Mouse (Mus musculus): ENCODE data around the gene Glis1.

The Glis1 gene

DNA sequence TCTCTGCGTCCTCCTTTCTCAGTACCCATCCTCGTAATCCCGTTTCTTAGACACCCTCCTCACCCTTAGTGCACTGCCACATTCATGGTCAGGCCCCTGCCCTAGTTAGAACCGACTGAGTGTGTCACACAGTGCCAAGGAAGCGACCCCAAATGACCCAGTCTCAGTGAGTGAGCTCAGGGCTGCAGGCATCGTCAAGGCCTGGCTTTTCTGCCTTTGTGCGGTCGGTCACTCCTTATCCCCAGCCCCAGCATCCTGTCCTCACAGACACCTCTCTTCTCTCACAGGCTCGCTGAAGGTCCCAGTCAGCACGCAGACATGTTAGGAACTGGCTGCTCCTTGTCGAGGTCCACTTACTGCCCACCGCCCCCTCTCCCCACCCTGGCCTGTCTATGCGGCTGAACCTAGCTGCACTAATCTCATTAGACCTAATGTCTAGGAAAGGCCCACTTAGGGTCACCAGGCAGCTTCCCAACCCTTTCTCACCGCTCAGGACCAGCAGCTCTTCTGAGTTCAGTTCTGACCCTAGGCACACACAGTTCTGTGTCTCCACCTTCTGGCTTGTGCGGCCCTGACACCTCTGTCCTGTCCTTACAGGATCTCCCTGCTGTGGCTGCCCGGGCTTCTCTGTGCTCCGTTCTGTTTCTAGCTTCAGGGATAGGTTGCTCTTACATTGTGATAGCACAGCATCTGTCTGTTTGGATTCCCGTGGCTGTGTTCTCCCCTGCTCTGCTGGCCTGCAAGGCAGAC, 18.1 kb downstream of the Glis1 start:
- peak; percentile 75 for DNase-seq (ENCODE audit: low spot score)

DNA sequence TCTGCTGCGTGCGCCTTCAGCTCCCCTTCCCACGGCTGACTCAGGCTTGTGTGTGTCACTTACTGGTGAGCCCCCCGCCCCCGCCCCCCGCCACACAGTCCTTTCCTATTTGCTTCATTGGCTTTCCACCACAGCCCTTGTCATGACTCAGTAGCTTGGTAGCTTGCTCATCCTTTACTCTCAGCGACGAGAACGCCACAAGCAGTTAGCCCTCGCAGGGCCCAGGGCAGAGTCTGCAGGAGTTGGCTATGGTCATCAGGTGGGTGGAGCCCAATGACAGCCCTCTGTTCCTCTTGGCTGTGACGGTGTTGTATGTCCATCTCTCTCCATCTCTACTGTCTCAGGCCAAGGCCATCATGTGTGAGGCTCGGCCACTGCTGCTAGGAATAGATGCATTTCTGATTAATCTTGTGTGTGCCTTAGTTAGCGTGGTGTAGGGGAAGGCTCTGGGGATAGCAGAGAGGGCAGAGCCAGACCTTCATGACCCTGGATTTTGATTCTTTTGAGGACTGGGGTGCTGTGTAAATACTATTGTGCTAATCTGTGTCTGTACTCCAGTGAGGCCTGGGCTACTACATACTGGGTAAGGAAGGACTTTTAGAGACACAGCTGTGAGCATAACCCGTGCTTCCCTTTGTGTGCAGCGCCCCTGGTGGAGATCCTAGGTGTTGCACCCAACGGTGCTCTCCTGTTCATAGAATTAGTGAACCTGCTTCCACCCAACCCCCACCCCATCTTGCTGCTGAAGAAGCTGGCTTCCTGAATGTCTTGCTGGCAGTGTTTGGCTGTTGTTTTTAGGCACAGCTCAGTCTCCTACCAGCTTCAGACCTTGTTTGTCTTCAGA, 19.0 kb downstream of the Glis1 start:
- peak; percentile 92 for DNase-seq (ENCODE audit: low spot score)

DNA sequence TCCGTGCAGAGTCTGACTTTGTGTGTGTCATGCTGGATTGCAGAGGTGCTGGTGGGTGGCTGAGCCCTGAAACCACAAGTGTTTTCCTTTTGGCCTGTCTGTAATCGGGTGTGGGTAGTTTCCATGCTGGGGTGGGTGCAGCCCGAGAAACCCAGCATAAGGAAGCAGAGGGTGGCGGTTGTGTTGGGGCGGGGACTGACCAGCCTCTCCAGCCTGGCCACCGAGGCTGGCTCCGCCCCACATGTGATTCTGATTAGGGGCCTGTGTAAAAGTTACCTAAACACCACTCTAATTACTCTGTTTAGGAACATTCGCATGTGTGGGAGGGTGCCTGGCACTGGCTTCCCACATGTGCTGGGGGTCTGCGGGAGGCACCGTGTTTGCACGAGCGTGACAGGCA, 23.2 kb downstream of the Glis1 start:
- peak; percentile 58 for DNase-seq (ENCODE audit: low spot score)

DNA sequence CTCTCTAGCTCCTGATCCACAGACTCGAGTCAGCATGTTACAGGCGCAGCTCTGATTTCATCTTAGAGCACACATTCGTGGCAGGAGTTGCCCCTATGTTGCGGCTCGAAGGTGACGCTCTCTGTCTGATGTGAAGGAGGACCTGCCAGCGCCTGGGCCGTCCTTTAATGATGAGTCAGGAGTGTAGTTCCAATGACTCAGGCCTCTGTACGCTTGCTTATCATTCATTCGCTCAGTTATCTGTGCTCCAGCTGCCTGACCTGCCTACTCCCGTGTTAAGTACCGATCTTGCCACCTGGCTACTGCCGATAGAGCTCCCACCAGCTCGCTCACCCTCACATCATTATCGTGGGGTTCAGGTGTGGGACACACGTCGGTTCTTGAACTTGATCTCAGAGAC, 24.5 kb downstream of the Glis1 start:
- DNase-seq (ENCODE audit: low spot score) = no peak

DNA sequence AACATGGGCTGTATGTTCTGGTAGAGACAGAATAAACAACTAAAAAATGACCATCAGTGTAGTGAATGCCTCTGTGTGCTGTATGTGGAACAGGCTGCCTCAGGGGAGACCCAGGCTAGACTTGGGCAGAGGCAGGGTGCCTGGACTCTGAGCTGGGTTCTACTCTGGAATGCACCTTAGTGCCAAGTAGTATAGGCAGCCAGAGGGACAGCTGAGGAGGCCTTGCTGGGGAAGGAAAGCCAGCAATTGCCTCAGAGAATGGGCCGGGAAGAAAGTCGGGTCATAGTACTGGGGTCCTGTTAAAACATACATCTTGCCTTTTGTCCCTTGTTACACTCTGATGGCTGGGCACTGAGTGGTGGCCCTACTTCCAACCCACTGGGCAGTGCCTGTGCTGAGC, 25.1 kb downstream of the Glis1 start:
- DNase-seq (ENCODE audit: low spot score) = peak; percentile 51

DNA sequence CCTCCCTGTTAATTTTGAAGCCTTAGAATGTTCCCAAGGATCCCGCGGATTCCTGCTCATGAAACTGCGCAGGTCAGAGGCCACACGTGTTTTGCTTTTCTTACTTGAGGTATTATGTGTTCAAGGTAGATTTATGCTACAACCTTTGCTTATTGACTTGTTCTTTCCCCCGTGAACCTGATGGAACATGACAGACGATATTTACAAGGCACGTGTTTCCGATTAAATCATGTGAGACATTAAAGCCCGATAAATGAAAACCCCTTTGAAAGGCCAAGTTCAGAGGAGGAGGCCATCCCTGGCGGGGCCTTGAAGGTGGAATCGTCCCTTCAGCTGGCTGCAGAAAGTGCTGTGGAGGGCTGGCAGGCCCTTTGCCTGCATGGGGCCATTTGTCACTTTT, 26.1 kb downstream of the Glis1 start:
- DNase-seq (ENCODE audit: low spot score) = no peak

DNA sequence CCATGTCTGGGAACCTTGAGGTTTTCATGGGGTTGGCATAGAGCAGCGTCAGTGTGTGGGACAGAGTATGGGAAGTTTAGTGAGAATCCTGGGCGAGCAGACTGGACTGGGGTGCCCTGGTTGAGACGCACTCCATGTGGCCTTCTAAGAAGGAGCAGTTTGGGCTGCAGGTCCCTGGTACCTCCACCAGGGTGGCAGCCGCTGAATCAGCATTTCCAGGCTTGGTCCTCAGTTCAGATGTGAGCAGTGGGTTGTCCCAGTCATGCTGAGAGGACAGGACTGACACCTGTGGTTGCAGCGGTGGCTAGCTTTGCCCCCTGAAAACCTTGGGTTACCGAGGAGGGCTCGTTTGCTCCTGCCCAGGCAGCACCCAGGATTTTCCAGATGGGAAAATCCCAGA, 33.4 kb downstream of the Glis1 start:
- DNase-seq (ENCODE audit: low spot score) = no peak

DNA sequence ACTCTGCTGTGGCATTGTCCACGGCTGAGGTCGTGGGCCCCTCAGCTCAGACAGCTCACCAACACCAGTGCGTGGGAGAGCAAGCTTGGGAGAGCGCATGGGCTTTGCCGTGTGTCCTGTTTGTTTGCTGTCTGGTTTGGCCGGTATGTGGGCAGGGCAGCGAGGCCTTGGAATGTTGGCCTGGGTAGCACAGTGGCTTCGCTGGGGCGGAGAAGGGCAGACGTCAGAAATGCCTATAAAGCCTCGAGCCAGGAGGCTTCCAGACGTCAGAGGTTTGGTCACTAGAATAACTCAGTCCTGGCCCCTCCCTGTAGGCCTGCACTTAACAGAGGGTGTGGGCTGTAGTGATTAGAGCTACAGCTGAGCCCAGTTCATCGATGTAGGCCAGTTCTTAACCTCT, 33.9 kb downstream of the Glis1 start:
- DNase-seq (ENCODE audit: low spot score) = peak; percentile 55

DNA sequence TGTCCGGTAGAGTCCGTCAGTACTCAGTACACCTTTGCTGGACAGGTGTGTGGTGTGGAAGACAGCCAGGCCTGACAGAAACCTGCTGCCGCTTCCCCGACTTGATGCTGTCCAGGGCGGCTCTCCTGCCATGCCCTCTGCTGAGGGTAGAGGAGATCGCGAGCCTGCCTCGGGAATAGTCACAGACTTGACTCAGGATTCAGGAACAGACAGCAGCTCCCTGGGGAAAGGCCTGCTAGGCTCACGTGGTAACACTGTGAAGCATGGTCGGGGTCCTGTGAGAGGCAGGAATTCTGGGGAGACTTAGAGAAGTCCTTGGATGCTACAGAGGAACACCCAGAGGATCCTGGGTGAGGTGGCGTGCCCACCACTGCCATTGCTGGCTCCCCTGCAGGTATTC, 34.4 kb downstream of the Glis1 start:
- DNase-seq (ENCODE audit: low spot score) = no peak

DNA sequence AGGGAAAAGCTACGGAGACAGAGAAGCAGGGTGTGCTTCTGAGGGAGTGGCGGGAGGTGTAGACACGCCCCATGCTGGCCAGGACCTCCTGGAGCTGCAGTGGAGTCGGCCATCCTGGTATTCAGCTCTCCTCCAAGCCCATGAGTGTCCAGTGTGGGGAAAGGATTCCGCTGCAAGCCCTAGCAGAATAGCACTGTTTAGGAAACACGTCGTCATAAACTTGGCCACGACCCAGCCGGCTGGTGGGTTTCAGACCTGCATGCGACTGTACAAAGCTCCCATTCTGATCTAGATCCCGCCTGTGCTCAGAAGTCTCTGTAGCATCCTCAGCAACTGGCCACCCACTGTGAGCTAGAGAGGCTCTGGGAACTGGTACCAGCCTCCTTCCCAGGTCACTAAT, 41.9 kb downstream of the Glis1 start:
- no peak for DNase-seq (ENCODE audit: low spot score)

DNA sequence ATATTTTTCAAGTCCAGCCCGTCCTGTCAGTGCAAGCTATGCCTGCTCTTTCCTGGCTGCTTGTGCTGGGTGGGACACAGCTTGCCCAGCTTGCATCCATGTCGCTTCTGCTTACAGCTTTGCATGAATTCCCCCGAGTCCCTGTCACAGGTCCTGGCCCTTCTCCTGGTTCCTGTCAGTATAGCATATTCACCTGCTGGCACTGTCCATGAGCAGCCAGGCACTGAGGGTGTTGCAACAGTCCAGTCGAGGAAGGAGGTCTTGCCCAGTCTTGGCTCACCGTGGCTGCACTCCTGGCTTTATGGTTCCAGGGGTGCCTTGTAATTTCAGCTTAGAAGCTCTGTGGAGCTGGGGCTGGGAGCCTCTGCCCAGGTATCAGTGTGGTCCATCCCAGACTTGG, 44.6 kb downstream of the Glis1 start:
- no peak for DNase-seq (ENCODE audit: low spot score)

DNA sequence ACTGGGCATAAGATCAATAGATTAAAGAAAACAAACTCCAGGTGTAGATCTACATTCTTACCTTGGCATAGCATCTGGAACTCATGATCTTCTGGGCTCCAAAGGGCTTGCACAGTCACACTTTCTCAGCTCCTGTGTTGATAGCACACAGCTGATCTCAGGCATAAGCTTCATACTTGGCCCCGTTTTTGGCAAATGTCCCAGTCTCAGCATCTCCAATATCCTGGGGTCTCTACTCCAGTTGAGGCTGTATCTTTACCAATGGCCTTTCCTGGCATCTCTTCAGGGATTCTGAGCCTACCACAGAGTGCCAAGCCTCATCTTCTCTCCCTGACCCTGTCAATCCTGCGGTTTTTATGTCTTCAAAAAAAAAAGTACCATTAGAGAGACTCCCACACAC, 48.1 kb downstream of the Glis1 start:
- no peak for DNase-seq (ENCODE audit: low spot score)

DNA sequence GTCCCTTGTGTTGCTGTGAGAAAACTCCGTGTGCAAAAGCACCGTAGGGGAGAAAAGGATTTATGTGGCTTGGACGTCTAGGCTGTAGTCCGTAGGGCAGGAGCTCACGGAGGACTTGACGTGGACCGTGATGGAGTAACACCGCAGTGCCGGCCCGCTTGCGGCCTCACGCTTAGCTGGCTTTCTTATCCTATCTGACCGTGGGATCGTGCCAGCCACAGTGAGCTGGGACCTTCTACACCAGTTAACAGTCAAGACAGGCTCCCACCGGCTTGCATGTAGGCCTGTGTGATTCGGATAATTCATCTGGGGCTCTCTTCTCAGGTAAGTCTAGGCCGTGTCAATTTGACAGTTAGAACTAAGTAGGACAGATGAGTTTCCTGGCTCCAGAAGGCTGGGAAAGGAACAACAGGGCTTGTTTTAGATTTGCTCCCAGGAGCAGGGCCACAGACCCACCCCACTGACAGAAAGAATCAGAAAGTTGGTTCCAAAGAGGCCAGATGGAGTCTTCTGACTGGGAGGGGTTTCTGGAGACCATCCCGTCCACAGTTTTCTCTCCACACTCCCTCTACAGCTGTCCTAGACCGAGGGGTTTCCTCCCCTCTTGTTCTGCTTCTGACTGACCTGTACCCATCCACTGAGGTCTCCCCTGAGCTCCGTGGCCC, 49.3 kb downstream of the Glis1 start:
- DNase-seq (ENCODE audit: low spot score) = no peak

DNA sequence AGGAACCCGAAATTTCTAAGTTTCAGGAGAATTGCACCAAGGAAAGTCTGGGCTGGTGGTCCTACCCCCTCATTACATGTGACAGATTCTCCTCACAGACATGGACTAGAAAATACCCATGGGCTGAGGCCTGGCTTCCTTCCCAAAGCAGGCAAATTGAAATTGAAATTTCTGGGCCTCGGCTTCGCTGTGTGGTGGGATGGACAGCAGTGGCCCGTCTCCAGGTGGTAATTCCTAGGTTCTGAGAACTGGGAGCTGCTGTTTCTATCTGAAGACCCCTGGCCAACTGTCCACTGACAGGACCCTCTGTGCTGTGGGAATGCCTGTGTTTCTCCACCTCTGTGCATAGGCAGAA, 49.8 kb downstream of the Glis1 start:
- no peak for DNase-seq (ENCODE audit: low spot score)

DNA sequence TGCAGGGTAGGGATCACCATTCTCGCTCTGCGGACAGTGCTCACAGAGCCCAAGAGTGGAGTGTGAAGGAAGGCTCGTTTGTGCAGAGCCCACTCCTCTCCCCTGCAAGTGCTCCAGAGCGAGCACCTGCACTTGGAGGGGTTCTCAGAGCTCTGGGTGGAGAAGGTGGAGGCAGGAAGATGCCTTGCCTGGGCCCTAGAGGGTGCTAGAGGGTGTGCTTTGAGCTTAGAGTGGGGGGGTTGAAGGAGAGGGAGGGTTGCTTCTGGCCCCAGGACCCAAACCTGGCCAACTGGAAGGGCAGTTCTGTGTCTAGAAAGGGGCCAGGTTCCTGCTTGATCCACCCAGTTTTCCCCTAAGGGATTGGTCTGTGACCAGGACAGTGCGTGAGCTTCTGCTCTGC, 51.5 kb downstream of the Glis1 start:
- no peak for DNase-seq (ENCODE audit: low spot score)

DNA sequence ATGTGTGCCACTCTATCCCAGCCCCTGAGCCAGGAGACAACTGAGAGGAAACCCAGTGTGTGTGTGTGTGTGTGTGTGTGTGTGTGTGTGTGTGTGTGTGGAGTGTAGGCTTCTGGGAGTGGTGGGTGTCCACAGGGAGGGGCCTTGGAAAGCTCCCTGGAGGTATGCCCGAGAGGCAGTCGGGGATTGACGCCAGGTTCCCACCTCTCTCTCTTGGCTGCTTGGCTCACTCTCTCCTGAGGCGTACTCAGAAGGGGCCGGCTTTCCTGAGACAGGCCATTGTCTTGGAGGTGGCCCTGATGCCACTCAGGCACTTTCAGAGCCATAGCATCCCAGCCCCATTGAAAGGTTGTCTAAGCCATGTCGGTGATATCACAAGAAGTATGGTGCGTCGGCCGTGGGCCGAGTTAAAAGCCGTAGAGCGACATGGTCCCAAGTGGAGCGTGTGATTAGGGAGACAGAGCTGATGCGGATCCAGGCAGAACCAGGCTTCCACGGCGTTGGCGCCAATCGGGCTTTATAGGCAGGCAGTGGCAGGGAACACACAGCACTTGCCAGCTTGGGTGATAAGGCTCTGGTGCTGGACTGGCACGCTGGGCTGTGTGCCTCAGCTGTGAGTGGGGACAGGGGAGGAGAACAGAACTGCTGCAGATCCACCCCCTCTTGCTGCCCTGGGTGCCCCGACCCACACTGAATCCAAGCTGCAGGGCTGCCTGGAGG, 54.9 kb downstream of the Glis1 start:
- DNase-seq (ENCODE audit: low spot score) = no peak

DNA sequence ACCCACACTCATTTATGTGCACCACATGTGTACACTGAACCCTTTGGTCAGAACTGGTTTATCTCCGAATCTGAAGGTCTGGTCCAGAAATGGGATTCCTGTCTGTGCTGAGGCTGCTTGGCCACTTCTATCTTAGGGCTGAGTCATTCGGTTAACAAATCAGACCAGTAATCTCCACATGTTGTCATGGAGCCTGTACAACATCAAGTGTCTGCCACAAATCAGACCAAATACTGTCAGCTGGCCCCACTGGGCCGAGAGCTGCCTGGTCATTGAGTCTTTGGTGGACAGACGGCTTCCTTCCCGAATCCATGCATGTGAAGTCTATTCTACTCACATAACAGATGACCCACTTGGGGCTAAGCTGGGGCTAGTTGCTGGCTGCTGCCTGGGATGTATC, 58.6 kb downstream of the Glis1 start:
- DNase-seq (ENCODE audit: low spot score) = peak; percentile 55

DNA sequence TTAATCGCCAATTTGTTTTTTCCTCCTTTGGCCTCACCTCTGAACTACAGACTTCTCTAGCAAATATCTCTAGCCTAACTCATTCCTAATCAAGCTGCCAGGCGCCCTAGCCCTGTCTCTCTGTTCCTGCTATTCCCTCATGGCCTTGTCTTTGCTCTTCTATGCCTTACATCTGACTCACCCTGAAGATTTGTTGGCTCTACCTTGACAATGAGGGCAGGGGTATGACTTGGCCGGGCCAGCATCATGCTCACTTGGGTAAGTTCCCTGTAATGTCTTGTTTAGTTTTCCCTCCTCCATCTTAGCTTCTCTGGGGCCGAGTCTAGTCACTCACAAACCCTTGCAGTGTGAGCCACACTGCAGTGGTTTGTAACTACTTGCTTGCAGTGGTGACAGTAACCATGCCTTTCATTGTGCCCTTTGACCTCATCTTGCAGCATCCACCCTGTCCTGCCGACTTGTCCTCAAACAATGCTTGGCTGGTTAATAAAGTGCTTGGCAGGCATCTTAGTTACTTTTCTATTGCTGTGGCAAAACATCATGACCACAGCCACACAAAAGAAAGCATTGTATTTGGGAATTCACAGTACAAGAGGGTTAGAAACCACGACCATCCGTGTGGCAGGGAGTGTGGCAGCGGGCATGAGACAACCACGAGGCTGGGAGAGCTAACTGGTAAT, 61.5 kb downstream of the Glis1 start:
- peak; percentile 46 for DNase-seq (ENCODE audit: low spot score)

DNA sequence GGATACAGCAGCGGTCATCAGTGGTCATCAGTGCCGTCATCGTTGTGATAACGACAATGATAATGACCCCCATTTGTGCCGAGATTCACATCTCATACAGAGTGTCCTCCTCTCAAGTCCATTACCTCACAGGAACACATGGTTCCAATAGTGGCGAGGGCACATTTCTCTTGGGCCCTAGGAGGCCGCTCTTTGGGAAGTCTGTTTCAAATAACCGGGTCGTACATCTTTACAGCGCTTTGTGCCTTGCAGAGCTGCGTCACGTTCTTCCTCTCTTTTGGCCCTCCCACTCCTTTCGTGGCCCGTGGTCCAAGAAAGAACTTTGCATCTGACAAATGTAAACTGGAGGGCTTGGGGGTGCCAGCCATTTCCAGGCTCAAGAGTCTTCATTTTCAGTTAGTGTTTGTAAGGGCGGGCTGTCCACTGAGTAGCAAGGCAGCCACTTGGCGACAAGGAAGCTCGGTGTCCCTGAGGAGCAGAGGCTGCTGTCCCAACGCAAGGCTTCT, 63.1 kb downstream of the Glis1 start:
- DNase-seq (ENCODE audit: low spot score) = no peak

DNA sequence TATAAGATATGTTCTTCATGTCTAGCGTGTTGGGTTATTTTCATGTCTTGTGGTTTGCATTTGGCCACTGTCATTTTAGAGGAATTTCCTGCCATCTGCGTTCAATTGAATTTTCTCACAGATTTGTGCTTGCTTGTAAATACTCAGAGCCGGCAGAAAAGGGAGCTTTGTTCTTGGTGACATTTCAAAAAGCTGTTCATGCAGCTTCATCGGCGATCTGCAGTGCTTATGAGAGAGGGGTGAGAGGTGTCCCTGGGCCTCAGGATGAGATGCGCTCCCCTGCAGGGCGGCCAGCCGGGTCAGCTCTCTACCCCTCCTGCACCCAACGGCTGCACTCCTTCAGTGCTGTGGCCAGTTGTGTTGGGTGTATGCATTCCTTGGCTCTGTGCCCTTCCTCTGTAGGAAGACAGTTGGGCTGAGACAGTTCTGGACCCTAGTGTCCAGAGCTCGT, 68.2 kb downstream of the Glis1 start:
- DNase-seq (ENCODE audit: low spot score) = peak; percentile 43

DNA sequence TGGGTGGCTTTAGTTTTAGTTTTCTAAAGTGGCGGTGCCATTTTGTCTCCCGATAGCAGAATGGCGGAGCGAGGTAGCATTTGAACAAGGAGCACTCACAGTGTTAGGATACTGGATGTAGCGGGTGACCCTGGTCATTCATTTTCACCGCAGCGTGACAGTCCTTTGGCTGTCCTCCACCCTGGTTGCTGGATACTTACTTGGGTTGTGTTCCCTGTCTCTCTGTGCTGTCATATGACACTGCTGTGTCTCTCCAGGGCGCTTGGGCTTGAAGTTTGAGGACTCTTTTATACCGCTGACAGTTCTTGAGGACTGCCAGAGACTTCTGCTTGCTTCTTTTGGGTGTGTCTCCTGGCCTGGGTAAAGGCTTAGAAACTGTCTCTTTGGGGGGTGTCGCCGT, 80.6 kb downstream of the Glis1 start:
- DNase-seq (ENCODE audit: low spot score) = no peak

DNA sequence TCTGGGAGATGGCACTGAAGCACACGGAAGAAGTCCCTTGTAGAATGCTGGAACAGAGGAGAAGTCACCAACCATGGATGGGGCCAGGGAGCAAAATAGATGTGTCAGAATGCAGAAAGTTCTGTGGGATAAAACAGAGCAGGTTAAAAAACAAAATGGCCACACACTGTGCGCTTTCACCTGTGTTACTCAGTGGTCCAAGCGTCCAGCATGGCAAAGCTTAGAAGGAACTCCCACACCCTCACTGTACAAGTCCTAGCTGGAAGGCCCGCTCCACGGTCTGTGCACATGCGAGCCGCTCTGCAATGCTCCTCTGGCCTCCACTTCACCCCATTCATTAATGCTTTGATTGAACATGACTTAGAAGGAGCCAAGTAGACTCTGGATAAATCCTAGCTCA, 81.2 kb downstream of the Glis1 start:
- no peak for DNase-seq (ENCODE audit: low spot score)

Data from adipocyte (in vitro differentiated cells).